Mouse (Mus musculus) monocyte, adult 5-6 weeks (primary cell): Measurements from ENCODE around the gene Asic4. TPM values are rescaled to one million over a fixed set of nuclear protein-coding genes. Genes with fewer than 3 reads are reported as not detected.

Source experiments
- ATAC-seq: fragments of 153-309, 156-312 bp; replicated peaks from 2 replicates; pipeline ENCODE4 v1.8.0; 2017; ENCODE audit warnings: mild to moderate bottlenecking; ENCODE audit not compliant: low TSS enrichment, insufficient number of reproducible peaks, severe bottlenecking, poor library complexity, low FRiP score
- total RNA-seq: library from RNA; stranded (forward); fragments of 200-1000, 200-491, 200-594 nt; gene quantifications from 3 replicates; pipeline ENCODE4 v1.2.3, GENCODE M21; 2017

Gene Asic4
- total RNA-seq, 1 experiment from 2014 or later: not detected

DNA sequence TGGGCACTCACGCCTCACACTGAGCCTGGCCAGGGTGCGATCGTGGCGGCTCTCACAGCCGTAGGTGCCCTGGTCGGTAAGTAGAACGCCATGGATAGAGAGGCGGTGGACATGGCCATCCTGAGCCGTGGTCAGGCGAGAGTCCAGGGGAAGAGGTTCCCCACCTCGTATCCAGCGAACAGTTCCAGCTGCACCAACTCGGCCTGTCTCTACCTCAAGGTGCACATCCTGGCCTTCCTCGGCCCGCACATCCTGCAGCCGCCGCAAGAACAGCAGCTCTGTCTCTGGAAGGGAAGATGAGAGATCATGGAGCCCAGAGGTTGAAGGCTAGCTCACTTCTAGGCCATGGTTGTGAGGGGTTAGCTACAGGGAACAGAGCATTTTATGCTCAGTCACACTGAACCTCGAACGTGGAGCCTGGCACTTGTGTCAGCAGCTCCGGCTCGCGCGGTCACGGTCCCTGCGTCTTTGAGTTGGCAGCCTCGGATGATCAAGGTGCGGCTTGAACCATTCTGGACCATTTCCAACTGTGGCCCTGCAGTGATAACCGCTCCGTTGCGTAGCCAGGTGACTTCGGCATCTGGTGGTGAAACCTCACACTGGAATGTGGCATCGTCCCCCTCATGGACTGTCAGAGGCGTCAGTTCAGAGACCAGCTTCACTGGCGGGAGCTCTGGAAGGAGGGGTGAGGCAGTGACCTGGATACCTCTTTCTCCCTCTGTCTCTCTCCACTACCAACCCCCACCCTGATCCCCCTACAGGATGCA lies 40.7 kb downstream of the Asic4 start:
- no peak for ATAC-seq

DNA sequence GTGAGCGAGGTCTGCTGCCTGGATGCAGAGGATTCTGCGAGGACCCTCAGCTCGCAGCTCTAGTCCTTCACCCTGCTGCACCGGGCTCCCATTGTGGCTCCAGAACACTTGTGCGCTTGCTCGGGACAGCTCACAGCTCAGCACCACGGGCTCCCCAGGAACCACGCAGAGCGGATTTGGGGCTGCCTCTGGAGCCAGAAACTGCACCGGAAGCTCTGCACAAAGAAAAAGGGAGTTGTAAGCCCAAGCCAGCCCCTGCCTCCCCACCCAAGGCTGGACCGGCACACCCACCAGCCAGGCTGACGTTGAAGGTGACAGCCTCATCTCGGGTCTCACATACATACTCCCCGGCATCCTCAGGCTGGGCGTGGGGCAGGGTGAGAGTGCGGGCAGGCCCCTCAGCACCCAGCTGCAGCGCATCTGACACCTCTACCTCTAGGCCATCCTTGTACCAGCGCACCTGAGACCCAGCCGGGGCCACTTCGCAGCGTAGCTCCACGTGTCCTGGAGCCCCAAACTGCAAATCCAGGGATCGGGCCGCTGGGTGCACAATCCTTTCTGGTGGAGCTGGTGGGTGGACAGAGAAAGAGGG lies 42.4 kb downstream of the Asic4 start:
- no peak for ATAC-seq

DNA sequence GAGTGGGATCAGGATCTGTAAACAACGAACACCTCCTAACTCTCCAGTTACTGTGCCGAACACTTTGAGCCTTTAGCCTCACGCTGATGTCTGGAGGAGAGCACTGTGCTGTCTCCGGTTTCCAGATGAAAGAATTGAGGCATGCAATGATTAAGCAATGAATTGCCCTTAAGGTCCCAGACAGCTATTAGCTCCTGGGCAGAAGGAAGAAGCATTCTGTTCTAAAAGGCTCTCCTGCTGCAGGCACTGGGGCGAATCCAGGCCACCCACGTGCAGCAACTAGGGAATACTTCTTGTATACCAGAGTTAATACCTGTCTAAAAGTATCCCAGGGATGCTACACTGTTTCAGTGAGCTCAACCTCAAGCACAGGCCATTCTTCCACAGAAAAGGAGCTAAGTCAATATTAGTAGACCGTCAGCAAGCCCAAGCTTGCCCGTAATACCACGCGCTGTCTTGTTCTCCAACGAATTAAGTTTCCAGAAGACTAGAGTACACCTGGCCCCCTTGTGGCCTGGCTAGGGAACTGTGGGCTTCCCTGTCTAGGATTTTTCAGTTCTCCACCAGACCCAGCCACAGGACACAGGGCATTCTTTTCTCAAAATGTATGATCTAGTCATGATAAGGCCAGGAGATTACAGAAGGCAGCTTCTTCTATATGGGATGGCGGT lies 44.8 kb downstream of the Asic4 start:
- no peak for ATAC-seq

DNA sequence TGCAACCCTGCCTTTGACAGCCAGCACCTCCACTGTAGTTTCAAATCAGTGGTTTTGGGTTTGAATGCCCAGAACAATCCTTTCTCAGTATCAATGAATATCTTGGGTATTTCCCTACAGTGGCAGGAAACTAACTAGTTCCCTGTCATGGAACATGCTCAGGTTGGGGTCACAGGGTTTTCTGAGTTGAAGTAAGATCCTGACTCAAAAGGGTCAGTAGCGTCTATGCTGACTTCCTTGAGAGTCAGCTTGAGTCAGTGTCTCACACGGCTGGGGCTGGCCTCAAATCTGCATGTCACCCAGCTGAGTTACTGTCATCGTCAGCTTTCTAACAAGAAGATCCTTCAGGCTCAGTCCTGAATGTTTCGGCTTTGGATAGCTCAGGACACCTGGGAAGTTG lies 48.7 kb downstream of the Asic4 start:
- no peak for ATAC-seq

DNA sequence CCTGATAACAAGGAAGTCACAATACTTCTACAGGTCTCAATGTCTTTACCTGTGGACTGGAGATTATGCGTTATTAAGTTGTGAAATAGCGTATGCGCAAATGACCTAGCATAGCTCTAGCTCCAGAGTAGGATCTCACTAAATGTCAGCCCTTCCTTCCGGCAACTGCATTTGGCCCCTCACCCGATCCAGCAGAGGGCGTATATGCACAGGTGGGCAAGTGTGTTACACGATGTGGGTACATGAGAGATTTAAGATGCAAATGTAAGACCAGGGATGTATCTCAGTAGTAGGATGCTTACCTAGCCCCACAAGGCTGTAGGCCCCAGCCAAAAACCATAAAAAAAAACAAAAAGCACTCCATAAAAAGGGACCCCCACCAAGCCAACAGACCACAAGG lies 49.2 kb downstream of the Asic4 start:
- no peak for ATAC-seq

DNA sequence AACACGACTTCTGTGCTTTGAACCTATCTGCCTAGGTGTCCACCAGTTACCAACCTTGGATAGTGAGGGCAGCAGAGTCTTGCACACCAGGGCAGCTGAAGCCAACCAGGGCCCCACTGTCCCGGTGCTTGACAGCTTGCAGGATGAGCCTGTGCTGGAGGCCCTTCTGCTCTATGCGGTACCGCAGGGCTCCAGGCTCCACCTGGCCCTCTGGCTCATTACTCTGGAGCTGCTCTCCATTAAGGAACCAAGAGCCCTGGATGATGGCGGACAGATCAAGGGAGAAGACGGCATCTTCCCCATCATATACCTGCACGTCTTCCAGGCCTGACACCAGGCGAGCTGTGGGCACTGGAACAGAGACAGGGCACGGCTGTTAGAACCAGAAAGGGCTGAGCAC lies 51.7 kb downstream of the Asic4 start:
- no peak for ATAC-seq

DNA sequence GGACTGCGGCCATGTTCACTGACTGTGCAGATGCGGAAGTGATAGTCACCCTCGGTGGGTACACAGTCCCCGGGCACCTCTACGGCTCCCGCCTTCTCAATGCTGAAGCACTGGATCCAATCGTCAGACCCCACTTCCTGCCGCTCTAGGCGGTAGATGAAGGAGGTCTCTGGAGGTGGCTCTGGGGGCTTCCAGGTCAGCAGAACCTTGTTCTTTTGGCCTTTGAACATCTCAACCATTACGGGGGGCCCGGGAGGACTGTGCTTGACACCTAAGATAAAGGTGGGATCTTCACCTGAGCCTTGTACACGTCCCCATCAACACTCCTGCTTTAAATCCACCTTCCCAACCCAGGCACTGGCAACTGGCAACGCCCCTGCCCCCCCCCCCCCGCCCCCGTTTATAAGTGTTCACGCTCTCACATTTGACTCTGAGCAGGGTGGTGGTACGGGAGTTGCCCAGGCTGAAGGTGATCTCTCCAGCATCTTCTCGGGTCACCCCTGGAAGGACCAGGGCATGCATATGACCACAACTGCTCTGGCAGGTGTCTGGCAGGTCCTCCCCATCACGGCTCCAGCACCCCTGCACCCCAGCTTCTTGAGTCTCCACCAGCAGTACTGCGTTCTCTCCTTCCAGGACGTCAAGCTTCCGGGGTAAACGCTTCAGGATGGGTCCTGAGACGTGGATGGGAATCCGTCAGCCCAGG lies 52.9 kb downstream of the Asic4 start:
- no peak for ATAC-seq

DNA sequence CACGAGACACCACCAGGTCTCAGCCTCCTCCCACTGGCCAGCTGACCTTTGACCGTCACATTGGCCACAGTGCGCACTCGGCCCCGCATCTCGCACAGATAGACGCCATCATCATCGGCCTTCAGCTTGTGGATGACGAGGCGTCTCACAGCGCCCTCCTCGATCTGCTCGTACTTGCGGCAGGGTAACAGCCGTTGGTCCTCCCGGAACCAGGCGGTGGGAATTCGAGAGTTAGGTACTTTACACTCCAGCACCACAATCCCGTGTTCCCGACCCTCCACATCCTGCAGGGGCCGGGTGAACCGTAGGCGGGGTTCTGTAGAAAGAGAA lies 53.4 kb downstream of the Asic4 start:
- ATAC-seq: no peak

DNA sequence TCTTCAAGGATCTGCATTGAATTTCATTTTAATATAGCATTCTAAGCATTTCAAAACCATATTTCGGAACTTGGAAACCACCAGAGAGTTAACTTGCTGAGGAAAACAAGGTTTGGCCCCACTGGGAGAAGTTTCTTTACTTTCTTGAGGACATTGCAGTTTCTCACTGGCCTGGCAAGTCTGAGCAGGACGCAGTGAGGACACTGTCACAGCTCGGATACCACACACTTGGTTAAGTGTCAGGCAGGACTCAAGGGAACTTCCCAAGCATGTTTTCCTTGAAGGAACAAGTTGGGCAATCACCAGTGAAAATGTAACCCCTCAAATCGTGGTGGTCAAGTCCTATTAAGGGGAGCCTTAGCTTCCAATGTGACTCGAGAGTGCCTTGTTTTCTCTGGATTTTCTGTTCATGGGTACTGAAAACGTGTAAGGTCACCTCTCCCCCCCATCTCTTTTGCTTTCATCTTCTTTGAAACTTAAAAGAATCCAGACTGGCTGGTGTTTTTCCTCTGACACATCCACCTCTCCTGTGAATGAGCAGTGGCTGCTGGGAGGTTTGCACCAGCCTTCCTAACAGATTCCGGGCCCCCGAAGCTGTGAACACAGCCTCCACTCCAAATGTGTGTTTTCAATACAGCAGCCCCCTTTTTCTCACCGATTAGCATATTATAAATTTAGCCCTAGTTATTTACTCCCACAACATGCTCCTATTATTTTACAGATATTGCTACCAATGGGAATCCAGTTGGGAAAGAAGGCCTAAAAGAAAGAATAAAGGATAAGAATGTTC lies 54.2 kb downstream of the Asic4 start:
- no peak for ATAC-seq

DNA sequence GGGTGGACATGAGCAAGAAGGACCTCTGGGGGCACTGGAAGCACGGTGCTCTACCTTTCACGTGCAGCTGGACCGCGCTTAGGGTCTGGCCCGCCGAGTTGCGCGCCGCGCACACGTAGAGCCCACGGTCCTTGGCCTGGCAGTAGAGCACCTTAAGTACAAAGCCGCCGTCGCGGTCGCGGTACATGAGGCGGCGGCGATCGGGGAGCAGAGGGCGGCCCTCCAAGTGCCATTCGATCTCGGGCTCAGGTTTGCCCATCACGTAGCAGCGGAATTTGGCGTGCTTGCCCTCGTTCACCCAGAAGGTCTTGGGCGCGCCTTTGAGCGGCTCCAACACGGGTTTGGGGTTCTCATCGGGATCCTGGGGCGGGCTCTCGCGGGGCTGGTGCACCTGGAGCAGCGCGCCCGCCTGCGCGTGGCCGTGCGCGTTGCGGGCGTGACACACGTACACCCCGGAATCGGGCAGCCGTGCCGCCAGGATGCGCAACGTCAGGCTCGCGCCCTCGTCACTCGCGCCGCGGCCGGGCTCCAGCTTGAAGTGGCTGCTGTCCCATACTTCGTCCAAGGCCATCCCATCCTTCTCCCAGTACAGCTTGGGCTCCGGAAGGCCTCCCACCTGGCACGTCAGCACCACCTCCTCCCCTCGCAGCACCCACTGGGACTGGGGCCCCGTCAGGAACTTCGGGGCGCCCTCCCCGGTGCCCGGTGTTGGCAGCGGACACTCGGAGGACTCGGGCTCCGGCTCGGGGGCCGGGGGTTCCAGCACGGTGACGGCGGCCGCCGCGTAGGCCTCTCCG lies 55.1 kb downstream of the Asic4 start:
- ATAC-seq: no peak

DNA sequence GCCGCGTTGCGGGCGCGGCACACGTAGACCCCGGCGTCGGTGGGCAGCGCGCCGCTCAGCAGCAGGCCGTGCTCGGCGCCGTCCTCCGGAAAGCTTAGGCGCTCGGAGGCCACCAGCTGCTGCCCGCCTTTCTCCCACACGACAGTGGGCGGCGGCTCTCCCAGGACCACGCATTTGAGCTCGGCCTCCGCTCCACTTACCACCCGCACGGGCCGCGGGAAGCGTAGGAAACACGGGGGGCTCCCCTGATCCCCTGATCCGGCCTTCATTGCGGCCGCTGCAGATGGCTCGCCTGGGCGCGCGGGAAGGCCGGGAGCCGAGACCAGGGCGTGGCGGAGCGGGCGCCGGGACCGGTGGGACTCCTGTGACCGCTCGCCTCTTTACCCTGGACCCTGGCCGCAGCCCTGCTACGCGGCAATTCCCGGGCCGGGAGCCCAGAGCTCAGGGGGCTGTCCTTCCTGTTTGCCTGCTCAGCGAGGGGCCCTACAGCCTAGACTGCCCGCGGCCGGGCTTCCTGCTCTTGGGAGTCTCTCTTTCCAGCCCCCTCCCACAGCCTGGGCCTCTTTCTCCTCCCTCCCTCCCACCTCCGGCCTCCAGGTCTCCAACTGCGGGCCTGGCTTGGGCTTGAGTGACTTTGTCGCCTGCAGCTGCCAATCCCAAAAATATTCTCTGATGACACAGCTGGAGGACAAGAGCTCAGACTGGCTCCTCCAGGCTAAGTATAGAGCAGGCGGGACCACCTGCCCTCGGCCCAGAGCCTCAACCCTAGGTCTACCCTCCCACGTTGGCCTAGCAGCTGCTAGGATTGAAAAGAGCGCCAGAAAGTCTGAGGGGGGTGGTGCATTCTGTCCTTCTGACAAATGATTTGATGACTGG lies 56.0 kb downstream of the Asic4 start, which contains the start of gene Obsl1:
TSS of gene Obsl1 (minus strand) at position 497 of the 876 bp plus-strand sequence.
- ATAC-seq: no peak

DNA sequence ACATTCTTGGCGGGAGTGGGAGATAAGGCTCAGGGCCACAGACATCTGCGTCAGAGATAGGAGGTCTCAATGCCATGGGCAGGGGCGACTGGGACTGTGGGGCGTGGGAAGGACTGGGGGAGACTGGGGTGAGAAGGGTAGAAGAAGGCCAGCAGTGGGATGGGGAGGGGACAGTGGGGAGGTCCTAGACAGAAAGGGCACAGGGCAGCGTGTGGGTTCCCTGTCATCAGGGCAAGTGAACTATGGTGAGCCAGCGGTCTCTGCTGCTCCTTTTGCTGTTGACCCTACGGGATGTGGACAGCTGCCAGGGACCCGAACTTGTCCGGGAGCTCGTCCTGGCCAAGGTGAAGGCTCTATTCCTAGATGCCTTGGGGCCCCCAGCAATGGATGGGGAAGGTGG lies 56.8 kb downstream of the Asic4 start, which contains the start of gene Inha:
TSS of gene Inha (plus strand) at position 72 of the 400 bp plus-strand sequence.
- ATAC-seq: no peak

DNA sequence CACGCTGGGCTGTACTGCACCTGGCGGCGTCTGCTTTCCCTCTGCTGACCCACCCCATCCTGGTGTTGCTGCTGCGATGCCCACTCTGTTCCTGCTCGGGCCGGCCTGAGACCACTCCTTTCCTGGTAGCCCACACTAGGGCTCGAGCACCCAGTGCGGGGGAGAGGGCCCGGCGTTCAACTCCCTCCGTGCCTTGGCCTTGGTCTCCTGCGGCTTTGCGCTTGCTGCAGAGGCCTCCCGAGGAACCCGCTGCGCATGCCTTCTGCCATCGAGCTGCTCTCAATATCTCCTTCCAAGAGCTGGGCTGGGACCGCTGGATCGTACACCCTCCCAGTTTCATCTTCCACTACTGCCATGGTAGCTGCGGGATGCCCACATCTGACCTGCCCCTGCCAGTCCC lies 59.4 kb downstream of the Asic4 start:
- no peak; the same call in 1 of the 2 replicates for ATAC-seq

DNA sequence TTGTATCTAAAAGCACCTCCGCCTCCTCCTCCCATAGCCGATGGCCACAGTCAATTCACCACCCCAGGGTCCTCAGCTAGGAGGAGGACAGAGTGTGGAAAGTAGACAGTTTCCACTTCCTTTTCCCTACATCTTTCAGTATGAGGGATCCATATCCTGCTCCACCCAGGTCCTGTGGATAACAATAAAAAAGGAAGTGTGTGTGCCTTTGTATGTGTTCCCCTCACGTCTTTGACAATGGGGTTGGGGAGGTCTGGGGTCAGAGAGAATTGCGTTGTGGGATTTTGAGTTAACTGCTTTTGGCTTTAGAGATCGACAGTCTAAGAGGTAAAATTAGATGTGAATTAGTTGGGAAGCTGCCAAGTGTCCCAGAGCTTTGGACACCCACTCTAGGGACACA lies 59.9 kb downstream of the Asic4 start:
- ATAC-seq: no peak

DNA sequence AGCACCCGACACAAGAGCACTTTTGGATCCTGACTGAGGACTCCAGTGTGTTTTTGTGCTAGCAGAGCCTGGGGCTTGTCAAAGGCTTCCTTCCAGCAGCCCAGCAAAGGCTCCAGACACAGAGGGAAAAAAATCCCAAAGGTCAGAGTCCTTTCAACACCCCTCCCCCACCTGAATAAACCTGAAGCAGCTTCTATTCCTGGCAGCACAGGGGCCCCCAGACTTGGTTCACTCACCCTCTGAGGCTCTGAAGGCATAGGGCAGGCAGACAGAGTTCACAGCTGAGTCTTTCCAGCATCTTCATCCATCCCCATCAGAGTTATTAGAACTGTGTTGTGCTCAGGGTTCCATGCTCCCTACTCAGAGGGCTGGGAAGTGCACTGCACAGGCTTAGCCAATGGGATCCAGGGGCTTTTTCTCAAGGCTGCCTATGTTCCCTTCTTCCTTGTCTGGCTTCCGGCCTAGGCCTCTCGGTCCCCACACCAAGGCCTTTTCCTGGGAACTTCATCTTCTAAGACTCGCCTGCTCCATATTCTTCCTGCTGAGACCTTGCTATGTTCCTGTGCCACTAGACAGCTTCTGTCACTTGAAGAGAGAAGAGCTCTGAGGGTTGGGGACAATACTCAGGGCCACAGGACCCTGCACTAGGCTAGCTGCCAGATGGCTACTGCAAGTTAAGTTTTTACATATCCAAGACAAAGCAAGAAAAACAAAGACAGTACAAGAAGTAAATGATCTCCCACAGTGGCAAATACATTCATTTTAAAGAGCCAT lies 61.4 kb downstream of the Asic4 start:
- no peak for ATAC-seq

DNA sequence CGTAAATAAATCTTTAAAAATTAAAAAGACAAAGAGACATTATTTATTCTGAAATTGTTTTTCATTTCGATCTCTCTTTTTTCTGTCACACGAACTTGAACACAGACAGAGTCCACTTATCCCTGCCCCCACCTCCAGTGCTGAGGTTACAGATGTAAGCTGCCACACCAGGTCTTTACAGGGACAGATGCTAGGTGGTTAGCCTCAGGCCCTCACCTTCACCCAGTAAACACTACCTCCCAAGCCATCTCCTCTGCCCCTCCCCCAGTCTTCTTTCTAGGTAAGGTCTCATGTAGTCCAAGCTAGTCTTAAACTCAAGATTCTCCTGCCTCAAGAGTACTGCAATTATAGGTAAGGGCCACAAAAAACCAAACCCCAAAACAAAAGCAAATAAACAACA lies 62.3 kb downstream of the Asic4 start:
- ATAC-seq: no peak
